Mouse (Mus musculus) neural tube, embryonic 10.5 days (tissue): ENCODE measurements at regions not wholly inside any gene's neighbourhood (a gene's known extent, or its start where the extent isn't known, plus 50 kb on each side); places are given as distances from the start of the nearest gene placed in this dataset.

ENCODE experiments used
- DNase-seq: peaks from one replicate; pipeline ENCODE4 v3.0.0-alpha.2; 2017; ENCODE audit warnings: low spot score; ENCODE audit errors: extremely low spot score

DNA sequence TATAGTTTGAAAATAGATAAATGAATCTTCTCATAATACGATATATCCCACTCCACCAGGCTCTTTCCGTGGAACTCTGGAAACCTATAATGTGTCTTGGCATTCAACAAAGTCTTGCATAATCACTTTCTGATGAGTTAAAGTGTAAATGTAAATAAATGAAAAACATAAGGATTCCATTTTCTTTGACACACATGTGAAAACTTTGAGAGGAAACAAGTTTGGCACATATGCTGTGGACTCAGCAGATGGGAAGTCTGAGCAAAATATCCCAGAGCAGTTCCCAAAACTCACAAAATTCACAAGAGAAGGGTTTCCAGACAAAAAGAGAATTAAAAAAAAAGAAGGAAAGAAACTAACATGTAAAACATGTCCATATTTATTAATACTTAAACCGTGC, 645.3 kb upstream of the Adamts5 start:
- no peak for DNase-seq

DNA sequence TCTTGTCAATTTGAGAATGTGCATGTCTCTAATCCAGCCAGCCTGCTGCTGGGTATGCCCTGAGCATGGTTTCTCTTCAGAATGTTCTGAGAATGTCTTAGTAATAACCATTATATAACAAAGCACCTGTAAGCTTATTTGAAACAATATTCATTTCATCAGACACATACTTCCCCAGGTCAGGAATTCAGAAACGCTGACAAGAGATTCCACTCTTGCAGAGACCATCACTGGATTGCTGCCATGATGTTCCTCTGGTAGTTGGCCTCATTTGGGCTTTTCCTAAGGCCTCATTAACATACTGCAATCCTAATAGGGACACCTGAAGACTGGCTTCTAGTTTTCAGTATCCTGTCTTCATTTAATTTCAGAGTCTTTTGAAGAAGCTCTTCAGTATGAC, 642.5 kb upstream of the Adamts5 start:
- DNase-seq: no peak

DNA sequence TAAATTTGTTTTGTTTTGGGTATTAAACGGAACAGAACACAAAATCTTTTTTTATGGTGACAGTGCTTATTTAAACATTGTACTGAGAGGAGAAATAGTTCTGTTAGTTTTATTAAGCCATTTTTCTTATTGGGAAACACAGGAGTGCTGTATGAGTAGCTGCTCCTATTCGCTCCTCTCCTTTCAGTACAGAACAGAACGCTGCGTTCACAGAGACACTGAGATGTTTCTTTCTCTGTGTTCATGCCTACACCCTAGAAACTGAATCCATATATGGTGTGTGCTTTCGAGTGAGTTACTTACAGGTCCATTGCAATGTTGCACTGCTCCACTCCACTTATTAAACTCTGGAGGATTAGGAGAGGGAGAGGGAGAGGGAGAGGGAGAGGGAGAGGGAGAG, 634.9 kb upstream of the Adamts5 start:
- no peak for DNase-seq

DNA sequence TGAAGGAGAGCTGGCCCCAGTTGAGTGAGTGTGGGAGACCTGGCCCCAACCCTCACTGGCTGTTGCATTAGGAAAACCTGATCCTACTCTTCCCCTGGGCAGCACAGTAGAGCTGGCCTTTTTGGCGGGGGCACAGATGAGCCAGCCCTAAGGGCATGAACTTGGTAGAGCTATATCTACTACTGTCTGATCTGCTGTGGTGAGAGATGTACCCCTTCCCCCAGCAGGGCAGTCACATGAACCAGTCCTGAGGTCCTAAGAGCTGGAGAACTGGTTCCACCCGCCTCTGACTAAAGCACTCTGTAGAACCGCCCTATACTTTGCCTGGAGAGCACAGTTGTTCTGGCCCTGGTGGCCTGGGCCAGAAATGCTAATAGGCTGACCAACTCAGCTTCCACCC, 622.5 kb upstream of the Adamts5 start:
- DNase-seq: no peak

DNA sequence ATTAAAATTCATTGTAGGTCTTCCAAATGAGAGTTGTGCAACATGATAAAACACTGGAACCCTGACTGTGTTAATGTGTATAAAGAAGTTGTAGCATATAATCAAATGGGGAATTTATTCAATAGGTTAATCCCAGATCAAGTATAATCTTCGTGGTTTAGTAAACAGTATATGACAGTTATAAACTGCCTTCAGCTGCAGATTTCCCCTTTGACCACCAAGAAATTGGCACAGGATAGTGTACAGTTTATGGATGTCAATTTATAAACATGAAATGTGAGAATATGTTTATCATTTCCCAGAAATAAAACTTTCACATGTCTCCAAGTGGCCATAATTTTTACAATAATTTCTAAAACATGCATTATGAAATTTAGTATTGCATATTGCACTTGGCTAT, 615.3 kb upstream of the Adamts5 start:
- DNase-seq: no peak

DNA sequence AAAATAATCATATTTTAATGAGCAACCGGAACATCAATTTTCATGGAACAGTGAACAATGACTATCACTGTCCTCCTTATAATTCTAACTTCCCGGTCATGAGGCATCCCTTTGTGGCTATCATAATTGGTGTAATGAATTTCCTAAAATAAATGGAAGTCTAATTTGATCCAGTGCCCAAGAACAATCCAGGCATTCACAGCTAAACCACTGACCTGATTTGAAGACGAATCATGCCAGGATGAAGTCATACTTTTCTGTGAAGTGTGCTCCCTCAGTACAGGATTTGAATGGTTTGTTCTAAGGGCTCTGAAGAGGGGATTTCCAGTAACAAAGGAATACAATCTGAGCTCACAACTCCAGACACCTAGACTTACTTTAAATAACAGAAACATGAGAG, 614.5 kb upstream of the Adamts5 start:
- DNase-seq: no peak

DNA sequence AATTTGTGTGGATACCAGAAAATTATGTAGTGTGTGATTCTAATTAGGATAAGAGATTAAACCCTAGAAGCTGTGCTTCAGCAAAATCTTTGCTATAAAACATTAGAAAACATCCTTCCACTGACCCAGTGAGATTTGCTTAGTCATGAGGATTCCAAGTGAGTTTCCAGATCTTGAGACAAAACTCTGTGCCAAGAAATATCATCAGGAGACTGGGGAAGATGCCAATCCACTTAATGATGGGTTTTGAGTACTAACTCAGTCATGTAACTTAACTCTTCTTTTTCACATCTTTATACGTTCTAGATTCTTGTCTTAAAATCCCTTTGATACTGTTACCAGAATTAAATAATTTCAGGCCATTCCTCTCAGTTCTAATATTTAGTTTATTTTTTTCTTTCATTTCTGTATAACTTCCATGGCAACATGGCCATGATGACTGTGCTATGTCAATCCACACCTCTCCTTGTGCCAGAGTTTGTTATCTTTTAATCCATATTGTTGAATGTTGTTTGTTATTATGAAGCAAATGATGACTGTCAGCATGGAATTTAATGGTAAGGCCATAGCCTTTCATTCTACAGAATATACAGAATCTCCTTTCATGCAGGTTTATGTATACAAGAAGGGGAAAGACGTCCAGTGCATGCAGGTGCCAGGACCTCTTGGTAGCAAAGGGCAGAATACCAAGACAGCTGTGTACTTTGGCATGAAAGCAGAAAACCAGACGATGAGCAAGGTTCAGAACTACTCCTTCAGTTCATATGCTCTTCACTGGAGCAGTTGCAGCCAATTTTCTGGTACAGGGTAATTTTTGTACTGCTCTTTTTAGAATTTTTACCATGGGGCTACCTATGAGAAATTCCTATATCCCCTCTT, 599.7 kb upstream of the Adamts5 start:
- no peak for DNase-seq

DNA sequence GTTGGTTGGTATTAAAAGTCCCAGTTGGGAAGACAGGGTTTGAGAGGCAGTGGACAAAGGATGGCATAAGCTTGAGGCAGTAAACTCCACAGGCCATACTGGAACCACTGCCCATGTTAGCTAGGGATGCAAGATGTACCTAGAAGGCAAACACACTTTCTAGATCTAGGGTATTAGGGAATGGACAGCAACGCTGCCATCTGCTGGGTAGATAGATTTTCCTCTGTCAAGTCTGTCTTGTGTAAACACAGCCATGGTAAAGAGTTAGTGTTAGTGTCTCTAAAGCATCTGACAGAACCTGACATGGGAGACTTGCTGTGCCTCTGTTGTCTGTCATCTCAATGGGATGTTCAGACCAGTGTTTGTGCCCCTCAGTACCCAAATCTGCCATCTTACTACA, 573.5 kb upstream of the Adamts5 start:
- DNase-seq: no peak

DNA sequence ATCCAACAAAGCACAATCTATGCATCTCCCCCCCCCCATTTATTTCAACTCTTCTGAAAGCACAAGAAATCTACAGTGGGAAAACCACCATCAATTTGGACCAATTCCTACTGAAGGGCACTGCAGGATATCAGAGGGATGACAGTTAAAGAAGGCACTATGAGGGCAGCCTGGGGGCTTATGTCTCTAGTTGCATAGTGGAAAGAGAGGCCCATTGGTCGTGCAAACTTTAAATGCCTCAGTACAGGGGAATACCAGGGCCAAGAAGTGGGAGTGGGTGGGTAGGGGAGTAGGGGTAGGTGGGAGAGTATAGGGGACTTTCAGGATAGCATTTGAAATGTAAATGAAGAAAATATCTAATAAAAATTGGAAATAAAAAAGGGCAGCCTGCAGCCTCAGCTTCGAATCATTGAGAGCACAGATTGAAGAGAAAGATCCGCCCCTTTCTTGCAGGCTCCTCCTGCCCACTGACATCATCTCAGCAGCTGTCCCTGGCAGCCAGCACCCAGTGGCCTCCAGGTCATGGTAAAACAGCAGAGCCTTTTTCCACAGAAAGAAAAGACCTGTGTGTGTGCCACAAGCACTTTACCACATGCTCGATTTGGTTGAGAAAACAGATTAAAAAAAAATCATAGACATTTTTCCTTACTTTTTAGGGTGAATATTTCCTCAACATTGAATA, 571.6 kb upstream of the Adamts5 start:
- DNase-seq: no peak

DNA sequence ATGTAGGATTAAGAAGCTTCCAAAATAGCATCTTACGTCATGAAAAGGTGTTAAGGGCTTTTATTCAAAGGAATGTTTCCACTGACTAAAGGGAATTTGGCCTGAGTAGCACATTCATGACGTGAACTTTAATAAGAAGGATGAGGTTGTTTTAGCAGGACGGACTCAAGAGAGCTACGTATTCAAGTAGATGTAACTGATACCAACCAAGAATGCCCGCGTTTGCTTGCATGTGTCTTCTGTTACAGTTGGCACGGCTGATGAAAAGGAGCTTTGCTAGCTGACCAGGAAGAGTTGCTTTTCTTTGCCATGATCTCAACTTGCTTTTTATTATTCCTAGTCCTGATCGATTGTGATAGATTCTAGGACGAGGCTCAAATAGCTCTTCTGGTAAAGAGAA, 559.4 kb upstream of the Adamts5 start:
- no peak for DNase-seq

DNA sequence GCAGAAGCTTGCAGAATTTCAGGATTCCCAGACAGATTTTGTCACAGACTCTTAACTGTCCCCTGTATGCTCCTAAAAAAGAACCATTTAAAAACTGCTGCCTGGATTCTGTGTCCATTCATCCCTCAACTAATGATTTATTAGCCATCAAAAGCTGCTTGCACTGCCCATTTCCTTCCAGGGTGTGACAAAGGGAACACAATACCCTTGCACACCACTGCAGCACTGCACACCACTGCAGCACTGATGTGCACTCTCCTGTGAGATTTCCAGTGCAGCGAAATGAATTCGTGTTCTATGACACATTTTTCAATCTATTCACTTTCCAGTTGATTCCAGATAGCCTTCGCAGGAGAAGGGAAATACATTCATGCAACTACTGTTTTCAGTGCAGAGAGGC, 555.0 kb upstream of the Adamts5 start:
- no peak for DNase-seq

DNA sequence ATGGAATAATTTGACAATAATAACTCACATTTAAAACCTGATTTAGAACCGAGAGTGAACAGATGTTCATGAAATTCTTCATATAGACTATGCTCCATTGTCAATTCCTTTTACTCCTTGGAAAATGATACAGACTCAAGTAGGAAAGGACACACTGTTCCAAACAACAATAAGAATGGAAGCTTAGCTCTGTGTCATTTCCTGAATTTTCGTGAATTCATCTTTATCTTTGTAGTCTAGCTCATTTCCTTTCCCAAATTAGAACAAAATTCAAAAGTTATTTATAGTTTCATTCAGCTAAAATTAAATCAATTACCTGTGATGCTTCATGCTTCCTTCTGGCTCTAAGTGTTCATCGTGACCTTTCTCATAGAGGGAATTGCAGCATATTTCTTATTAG, 553.2 kb upstream of the Adamts5 start:
- DNase-seq: no peak

DNA sequence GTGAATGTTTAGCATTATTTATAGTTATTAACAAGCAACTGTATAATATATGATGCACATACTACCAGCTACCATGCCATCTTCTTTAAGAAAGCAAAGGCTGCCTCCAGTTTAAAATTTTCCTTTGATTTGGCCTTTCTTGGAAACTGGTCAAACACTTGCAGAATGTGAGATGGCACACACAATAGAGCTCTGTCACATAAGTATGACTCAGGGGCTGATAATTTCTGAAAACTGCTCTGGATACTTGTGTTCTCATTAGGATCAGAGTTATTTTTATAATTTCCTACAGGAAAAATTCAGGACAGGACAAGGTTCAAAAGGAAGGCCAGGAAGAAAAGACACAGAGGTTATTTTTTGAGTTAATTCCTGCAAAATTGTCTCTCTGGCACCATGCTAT, 552.4 kb upstream of the Adamts5 start:
- DNase-seq: no peak

DNA sequence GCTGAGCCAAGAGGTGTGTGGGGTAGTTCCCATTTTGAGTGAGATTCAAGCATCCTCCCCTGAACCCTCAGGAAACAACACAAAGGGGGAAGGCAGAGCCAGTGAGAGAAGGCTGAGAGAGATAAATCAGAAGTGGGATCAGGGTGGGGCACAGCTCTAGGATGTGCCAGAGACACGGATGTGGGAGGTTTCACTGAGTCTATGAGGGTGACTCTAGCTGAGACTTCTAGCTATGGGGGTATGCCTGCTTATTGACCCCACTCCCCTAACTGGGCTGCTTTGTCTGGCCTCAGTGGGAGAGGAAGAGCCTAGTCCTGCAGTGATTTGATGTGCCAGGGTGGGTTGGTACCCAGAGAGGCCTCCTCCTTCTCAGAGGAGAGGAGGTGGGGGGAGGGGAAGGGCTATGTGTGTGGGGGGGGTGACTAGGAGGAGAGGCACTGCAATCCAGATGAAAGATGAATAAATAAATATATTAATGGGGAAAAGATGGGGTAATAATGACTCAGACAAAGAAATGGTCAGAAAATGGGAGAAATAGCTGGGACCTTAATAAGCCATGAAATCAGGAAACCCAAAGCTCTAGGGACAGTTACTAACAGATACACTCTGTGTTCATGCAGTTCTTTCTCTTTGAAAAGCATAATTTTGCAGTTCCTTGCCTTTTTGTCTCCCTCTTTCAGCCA, 547.0 kb upstream of the Adamts5 start:
- DNase-seq: no peak

DNA sequence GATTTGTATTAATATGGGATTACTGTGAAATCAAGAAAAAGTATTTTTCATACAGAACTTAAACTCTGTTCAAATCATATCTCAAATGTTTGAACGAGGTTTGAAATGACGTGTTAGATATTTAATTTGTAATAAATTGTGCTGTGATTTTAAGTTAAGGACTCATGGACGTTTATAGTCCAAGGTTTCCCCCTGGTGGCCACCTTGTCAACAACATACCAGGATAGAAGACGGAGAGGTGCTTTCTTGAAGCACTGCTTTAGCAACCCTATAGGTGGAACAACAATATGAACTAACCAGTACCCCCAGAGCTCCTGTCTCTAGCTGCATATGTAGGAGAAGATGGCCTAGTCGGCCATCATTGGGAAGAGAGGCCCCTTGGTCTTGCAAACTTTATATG, 517.8 kb upstream of the Adamts5 start:
- peak; percentile 57 for DNase-seq

DNA sequence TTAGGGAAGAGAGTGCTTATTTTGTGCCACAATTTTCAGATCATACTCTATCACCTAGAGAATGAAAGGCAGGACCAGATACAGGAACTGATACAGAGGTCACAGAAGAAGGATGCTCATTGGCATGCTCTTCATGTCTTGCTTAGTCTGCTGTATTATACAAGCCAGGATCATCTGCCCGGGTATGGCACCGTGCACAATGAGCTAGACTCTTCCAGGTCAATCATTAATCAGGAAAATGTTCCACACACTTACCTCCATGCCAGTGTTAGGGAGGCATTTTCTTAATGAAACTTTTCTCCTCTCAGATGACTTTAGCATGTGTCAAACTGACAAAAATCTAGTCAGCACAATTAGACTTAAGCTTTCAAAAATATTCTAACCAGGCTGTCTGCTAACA, 502.7 kb upstream of the Adamts5 start:
- DNase-seq: no peak

DNA sequence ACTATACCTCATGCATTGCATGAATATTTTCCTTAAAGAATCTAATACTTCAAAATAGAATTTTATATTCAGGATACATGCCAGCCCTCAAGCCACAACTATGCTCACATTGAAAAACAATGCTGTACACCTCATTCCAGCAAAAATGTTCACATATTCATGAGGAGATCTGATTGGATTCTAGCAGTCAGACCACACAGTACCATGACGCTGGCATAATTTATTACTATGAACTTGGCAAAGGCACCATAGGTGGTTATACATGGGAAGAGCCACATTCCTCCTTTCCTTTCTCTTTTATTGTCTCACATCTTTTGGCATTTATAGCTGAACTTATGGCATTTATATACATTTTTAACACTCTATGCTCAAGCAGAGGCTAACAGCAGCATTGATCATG, 499.8 kb upstream of the Adamts5 start:
- no peak for DNase-seq

DNA sequence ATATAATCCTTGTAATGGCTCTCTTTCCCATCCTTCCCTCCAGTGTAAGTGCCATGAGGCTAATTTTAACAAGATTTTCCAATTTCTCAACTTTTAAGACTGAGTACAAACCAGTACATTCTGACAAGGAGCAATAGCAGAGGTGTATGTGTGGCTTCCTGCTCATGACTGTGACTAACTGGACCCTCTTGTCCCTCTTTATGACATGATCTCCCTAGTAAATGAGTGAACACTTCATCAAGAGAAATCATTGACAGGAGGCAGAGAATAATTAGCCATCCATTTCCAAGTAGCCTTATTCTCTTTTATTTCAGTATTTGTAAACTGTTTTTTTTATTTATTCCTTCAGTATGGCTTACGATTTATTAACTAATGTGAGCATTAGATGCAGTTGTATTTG, 497.7 kb upstream of the Adamts5 start:
- no peak for DNase-seq

DNA sequence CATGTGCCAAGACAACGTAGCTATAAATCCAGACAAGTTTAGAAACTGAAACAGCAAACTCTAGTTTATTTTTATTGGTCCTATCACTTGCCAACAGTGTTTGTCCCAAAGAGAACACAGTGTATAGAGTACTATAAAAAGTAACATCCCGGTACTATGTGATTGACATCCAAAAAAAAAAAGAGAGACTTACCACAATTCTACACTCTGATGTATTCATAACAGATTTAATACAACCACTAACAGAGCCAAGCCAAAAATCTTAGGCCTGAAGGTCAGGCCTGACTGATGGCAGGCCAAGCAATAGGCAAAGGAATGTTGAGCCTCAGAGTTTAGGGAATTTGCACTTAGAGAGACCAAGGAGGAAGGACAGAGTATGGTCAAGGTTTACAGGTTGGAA, 495.9 kb upstream of the Adamts5 start:
- no peak for DNase-seq

DNA sequence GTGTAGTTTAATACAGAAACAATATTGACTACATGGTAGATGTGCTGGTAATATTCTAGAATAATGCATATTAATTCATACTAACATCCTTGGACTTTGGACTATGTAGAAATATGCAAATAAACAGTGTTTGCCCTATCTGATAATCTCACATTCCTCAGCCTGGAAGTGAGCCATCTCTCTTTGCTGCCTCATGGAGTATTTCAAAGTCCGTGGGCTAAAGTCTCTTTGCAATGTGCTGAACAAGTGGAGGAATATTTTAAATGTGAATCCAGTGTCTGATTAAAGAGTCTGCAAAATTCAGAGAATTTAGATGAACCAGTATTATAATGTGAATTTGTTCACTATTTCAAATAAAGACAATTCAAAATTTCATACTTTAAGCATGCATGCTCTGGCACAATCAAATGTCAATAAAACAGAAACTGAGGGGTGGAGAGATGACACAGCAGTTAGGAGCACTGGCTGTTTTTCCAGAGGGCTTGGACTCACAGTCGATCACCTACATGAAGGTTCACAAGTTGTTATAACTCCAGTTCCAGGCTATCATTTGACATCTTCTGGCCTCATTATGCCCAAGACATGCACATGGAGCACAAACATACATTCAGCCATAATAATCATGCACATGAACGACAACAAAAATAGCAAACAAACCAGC, 487.6 kb upstream of the Adamts5 start:
- no peak for DNase-seq

DNA sequence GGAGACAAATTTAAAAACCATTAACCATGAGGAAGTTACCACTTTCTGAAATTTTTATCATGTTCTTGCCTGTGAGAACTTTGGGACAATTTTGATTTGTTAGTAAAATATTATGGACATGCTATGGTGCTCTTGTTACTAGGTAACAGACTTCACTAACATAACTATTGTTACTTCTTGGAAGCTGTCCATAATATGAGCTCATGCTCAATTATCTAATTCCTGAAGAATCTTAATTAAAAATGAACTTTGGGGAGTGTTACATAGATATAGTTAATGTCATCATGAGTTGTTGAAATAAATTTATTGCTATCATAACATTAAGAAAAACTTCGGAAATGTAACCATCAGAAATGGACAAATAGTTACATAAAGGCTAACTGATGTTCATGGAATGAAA, 486.5 kb upstream of the Adamts5 start:
- no peak for DNase-seq

DNA sequence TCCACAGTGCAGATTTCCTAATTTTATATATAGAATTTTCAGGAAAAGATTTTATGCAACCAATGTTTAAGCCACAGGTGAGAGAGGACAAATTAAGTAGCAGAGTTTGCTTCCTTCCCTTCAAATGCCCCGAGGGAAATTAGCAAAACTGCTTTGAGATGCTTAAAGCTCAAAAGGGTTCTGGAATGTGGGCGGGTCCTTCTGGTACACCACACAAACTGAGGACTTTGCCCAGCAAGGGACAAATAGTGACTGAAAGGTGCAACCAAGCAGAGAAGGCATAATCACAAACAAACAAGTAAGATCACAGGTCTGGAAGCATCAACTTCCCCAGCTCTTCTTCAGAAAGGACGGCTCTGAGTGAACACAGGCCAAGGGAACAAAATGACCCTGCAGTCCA, 476.4 kb upstream of the Adamts5 start:
- DNase-seq: no peak
